Mouse (Mus musculus) retina, embryonic 14.5 days (tissue): ENCODE results near the gene Ptpru.
A peak's percentile ranks its signal among the peaks of the same experiment; 100 is the strongest.

Experiments
- DNase-seq: peaks from one replicate; pipeline ENCODE4 v3.0.0-alpha.2; 2015; ENCODE audit warnings: low spot score

Ptpru gene

DNA sequence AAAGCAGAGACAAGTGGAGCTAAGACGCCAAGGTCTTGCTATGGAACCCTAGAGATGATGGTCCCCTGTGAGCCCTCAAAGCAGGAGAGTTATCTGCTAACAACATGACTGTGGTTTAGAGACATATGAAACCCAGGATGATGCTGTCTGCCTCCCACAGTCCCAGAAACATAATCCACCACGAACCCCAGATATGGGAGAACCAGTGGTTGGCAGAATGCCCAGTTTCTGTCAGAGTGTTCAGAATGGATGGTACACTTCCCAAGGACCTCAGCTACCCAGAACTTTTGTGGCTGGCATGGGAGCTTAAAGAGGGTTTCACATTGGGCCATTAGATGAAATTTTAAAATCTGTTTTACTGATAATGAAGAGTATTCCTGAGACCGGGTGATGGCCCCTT, 57.1 kb downstream of the Ptpru start:
- no peak for DNase-seq

DNA sequence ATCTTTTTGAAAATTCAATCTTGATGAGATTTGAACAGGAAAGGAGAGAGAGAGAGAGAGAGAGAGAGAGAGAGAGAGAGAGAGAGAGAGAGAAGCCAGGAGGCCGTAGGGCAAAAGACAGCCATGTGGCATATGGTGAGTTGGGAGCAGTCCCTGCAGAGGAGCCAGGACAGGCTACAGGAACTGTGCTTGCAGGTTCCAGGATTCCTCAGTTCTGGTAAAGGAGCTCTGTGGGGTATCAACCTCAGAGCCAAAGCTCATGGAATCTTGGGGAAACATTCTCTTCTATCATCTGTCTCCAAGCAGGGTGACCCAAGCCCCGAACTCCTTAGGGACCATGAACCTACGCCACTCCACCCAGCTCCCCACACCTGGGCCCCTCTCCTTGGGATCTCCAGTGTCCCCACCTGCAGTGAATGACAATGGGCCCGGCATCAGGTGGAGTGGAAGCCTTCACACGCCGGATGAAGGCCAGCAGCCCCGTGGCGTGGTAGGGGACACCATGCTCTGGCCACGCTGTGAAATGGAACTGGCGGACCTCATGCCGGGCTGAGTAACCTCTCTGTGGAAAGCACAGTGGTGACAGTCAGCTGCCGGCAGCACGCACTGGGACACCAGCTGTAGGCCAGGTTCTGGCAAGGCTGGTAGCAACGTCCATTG, 59.3 kb downstream of the Ptpru start:
- no peak for DNase-seq

DNA sequence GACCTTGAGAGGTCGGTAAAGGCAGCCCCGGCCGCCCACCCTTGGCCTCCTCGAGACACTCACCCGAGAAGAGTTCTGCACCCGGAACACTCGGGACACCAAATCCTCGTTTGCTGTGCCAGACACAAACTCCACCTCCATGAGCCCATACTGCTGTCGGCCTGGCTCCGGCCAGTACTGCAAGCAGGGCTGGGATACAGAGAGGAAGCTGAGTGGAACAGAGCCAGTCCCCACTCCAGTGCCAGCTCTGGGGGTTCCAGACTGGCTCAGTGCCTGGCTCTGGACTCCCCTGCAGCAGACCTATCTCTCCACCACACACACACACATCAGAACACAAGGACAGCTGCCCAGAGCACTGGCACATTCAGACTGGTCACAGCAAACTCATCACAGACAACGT, 66.7 kb downstream of the Ptpru start:
- DNase-seq, result no peak

DNA sequence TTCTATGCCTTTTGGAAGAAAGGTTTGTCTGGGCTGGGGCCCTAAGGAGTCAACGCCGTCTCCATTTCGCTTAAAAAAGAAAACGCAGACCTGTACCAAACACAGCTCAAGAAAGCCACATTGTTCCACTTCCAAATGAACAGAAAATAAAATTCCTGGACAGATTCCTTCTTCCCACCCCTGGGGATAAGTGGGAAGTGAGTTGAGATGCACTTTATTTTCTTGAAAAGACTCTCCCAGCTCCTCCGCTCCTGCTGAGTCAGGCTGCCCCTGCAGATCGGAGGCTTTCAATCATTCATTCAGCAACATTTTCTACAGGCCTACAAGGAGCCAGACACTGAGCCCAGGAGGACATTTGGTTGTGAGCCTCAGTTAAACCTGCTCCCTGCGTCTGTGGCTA, 74.2 kb downstream of the Ptpru start:
- DNase-seq, result no peak

DNA sequence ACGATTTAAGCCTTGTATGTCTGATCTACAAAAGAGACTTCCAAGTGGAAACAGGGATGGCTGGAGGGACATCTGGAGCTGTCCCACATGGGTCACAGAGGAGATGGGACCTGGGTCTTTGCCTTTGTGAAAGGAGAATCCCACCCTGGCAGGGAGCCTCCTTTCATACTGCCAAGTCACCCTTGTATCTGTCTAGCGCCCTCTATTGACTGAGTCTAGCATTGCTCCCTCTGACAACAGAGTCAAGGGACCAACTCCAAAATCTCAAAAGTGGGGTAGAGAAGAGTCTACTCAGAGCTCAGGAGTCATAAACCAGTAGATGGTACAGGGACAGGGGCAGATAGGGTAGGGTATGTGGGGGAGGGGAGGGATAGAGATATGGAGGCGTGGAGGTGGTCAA, 74.6 kb downstream of the Ptpru start:
- DNase-seq, result peak; percentile 43

DNA sequence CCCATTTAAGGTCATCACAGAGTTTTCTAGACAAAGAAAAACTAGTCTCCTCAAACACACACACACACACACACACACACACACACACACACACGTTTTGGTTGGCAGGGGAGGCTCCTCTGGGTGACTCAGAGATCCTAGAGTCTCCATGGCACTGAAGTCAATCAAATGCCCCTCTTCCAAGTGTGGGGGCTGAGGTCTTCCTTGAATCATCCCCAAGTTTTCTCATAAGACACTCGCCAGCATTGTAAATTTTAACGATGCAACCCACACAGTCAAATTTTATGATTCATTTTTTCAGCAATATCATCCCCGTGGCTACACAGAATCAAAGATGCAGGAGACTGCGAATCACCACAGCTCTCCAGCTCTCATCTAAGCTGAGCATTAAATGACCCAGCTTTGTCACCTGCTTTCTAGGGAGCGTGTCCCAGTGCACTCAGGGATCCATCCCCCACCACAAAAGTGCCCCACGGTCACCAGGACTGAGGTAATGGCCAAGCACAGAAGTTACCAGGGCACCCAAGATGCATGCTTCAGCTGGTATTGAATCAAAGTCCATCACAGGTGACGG, 75.8 kb downstream of the Ptpru start:
- no peak for DNase-seq

DNA sequence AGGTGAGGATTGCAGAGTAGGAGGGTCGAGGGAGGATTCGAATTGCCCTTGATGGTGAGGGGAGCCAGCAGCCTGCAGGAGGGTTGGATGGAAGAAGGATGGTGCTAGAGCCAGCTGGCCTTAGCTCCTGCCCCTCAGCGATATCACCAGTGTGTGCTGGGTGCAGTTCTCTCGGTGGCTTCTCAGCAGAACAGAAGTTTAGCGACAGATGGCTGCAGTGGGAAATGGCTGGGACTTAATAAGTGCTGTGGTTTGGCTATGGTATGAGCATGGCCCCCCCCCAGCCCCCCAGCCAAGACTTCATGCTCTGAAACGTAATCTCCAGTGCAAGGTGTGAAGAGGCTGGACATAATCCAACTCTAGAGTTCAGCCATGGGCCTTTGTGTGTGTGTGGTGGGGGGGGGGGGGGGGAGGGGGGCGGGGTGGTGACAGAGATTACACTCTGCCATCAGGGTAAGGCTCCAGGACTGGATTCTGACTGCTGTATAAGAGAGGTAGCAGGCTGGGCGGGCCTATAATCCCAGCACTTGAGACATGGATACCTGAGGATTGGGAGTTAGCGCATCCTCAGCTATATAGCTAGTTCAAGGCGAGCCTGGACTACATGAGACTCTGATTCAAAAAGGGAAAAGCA, 85.8 kb downstream of the Ptpru start:
- DNase-seq, result no peak

DNA sequence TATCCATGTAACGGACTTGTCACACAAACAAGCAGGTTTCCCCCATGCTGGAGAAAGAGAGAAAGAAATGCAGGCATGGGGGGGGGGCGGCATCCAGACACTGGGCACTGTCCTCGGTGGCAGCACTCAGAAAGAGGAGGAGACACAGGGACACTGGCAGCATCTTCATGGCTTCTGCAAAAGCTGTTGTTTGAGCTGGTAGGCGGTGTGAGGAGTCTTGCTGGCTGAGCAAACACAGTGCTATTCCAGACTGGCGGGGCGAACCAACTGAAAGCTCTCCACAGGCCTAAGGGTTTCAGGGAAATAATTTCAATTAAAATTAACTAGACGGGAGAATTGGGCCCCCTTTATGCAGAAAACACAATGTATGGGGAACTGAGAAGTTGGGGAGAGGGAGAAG, 86.5 kb downstream of the Ptpru start:
- DNase-seq, result no peak

DNA sequence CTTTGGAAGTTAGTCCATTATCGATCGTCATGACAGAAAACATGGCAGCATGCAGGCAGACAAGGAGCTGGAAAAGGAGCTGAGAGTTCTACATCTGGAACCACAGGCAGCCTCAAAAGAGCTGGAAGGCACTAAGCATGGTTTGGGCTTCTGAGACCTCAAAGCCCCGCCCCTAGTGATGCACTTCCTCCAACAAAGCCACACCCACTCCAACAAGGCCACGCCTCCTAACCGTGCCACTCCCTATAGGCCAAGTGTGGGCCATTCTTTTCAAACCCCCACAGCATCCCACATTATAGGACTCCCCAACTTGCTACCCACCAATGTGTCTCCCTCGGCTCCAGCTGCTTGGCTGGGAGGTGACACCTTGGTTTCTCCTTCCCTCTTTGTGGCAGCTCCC, 88.3 kb downstream of the Ptpru start:
- no peak for DNase-seq

DNA sequence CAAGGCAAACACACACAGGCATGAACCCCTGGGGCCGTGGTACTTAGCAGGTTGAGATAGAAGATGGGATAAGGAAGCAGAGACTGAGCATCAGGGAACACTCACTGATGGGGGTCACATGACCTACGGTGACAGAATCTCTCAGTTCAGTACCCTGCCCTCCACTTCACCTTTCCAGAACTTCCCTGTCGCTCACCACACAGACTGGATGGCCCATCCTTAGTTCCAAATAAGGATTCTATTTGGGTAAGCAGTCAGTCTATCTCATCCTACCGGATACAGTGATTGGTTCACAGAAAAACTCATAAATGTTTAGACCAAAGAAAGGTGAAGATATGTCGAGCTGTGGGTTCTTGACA, 93.4 kb downstream of the Ptpru start:
- no peak for DNase-seq

DNA sequence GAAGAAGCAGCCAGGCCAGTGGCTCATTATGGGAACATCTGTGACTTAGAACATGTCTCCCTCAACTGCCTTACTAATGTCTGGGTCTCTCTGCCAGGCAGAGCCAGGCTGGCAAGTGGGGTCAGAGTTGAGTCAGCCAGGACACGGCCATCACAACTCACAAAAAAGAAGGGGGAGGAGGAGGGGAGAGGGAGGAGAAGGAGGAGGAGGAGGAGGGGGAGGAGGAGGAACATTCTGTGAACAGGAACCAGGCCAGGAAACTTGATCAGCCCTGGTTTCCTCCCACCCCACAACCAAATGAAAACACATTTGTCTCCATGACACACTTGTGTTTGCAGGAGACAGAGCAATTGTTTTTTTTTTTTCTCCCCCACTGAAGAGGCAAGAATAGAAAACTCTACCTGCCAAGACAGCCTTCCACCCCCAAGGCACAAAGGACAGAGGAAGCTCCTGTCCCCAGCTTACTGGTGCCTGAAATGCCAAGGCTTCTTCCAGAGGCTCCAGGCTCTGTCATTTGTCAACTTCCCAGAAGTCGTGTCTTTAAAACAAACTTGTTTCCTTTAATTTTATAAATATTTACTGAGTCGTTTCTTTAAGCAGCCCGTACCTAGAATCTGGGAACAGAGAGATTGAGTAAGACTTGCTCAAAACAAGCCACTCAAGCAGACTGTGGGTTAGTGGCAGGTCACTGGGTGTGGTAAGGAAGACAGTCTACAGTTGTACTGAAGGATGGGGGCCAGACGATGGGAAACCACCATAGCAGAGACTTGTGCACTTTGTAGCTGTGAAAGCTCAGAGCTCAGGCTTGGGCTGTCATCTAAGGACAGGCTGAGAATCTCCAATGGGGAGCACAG, 94.0 kb downstream of the Ptpru start:
- DNase-seq, result no peak

DNA sequence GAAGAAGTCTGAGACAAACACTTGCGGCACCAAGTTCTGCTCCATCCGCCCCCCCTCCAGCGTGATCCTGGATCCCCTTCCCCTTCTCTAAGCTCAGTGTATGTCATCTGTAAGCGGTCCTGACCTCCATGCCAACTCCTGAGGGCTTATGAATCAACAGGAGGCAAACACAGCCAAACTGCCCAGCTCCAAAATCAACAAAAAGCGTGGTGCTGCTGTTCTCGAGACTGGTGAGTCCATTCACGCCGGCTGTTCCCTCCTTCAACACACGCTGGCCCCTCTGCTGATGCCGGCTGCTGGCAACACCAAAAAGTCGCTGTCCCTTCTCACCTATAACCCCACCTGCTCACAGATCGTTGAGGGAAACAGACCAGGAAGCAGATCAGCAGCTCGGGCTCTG, 95.1 kb downstream of the Ptpru start:
- no peak for DNase-seq

DNA sequence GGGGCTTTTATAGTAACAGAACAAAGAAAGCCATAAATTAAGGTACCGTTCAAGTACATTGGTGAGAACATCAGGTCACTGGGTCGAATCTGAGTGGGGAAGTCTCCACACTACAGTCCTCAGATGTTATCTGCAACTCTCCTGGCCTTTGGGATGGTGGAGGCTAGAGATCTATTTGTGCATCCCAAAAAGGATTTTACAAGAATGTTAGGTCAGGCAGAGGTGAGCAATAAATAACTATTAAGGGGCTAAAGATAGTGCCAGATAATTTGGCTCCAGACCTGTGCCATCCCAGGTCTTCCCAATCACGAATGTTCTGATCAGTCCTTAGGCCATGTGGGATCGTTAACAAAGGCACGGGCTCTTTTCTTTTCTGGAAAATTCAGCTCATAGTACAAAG, 97.5 kb downstream of the Ptpru start:
- no peak for DNase-seq

DNA sequence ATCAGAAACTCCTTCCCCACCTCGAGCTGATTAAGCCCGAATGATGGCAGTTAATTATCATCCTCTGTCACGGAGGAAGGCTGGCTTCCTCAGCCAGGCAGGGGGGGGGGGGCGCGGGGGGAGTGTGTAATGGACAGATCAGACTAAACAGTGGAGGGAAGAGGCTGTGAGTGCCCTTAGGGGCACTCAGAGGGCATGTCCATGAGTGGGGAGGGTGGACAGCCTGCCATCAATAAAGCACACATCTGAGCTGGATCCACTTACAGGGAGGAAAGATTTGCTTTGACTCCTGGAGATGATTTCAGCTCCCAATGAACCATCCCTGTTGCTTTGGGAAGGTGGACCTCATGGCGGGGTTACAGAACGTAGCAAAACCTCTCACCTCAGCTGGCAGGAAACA, 109.5 kb downstream of the Ptpru start:
- no peak for DNase-seq

DNA sequence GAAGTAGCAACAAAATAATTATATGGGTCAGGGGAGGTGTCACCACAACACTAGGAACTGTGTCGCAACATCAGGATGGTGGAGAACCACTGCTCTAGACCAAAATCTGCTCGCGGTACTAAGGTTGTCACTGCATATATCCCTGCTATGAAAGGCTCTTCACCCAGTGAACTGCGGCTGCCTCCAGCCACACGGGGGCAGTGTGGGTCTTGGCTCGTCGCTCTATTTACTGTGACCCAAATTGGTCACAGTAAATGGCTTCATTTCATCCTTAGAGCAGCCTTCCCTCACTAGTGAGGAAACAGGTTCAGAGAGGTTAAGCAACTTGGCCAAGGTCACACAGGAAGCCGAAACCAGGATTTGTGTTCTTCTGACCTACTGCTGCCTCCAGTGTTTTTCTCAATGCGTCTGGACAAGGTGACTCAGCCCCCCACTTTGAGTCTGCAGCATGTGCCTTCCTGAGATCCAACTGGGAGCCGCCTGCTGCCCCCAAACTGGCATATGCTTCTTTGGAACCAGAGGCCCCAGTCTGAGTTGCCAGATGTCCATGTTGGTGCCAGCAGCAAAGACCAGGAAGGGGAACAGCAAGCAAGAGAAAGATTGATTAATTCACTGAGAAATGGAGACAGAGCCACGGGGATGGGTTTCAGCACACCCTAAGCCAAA, 114.5 kb downstream of the Ptpru start:
- DNase-seq, result peak; percentile 89

DNA sequence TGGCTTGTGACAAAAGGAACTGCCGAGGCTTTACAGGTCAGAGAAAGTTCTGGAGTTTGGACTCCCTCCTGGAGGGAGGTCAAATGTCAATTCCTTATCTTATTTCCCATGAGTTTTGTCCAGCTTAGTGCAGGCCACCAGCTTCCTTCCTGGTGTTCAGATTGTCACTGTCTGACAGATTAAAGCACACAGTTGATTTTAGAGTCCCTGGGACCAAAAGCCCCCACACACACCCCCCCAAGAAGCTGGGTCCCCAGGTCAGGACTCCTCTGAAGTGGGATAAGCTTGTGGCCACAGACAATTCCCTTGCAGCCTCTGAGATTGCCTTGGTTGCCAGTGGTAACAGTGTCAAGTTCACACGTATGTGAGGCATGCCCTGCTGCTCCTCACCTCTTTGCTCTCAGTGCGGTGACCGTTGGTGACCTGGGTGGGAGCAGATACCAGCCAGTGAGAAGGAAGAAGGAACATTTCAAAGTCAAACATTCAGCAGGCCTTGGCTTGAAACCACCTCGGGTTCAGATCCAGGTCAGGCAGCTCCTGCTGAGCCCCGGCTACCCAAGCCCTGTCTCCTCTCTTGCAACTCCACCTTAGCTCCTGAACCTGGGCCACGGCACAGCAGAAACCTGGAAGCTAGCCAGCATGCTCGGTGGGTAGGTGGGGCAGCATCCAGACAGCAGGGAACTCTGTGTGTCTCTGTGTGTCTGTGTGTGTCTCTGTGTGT, 115.8 kb downstream of the Ptpru start:
- peak; percentile 20 for DNase-seq

DNA sequence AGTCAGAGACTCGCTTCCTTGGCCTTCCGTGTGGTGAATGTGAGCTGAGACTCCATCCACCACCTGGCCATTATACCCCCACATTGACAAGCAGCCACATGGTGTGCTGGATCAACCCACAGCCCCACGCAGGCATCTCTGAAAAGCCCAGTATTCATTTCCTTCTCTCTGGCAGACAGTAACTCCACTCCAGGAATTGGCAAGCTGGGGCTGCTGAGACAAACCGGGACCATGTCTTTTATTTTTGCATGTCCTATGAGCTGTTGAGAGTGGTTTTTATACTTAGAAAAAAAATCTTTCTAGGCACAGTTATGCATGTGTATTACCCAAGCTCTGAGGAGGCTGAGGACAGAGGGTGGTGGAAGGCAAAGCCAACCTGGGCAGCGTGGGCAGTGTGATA, 118.9 kb downstream of the Ptpru start:
- DNase-seq, result no peak
